Mouse (Mus musculus): ENCODE measurements at regions not wholly inside any gene's neighbourhood (a gene's known extent, or its start where the extent isn't known, plus 50 kb on each side); places are given as distances from the start of the nearest gene placed in this dataset.

DNA sequence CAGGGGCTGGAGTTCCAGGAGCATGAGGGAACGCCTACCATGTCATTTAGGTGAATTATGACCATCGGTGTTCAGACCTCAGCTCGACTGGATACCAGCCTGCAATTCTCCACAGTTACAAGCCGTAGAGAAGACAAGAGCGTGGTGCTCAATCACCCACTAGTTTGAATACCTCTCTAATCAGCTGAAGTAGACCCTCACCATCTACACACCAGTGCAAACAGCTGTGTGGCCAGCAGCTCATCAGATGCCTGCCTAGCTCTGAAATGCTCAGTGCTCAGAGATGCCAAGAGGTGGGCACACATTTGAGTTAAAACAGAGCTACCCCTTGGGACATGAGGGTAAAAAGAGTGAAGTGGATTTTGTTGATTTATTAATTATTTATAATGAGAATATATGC is 660.2 kb downstream of the Magi1 start:
- no peak for DNase-seq (ENCODE audit: low read depth, low spot score)

DNA sequence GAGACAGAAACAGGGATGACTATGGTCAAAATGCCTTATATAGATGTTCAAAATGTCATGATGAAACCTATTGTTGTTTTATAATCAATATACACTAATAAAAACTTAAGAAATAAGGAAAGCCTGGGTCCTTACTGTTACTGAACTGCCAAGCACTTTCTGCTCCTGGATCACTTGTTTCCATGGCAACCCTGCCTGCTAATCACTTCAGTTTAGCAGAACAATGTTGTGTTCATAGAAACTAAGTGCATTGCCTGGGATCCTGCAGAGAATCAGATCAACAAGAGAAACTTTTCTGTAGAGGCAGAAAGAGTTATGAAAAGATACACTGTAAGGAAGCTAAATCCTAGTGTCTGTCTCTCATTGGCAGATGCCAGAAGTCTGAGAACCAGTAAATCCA is 666.8 kb downstream of the Magi1 start:
- peak; percentile 27 for DNase-seq (ENCODE audit: low read depth, low spot score)

DNA sequence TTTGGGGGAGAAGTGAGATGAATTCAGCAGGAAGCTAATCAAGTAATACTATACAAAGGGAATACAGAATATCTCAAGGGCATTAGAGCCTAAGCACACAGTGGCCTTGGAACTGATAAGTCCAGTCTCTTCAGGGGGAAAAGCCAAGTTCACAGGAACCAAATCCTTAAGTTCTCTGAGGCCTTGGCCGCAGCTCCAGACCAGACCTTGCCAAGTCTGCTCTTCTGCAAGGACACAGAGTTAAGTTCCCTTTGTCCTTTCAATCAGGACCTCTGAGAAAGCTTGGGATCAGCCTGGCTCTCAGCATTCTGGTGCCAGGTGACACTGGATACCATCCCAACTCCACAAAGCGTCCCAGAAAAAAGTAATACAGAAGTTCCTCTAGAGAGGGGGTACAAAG is 657.1 kb upstream of the Adamts9 start:
- DNase-seq (ENCODE audit: low read depth, low spot score): no peak

DNA sequence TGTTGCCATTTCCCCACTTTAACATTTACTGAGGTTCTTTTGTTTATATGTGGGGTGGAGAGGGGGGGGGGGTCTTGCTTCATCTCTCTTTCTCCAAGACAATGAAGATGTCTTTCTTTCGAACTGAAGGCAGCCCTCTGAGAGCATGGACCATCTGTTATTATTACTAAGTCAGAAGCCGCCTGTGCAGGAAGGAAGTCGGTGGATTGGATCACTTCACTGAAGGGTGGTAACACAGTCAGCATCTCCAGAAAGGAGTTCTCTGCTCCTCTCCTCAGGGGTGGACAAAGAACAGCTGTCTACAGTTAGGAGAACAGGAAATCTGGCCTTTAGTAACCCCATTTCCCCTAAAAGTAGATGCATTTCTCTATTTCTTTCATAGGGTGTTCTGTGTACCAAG is 656.1 kb upstream of the Adamts9 start:
- DNase-seq (ENCODE audit: low read depth, low spot score): no peak

DNA sequence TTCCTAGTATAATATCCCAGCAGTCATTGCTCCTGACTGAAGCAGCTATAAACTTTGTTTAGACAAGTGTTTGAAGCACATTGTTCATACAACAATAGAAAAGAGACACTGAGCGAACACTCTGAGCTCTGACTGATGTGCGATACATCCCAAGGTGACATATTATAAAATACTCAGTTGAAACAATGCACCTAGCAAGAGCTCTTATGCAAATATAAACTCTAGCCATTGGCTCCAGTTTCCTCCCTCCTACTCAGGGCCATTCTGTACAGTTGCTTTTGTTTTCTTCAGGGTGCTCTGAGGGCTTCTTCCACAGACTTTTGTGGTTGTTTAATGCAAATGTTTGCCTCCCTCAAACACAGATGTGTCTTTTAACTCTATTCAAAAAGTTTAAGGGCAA is 646.6 kb upstream of the Adamts9 start:
- DNase-seq (ENCODE audit: low read depth, low spot score): peak; percentile 62

DNA sequence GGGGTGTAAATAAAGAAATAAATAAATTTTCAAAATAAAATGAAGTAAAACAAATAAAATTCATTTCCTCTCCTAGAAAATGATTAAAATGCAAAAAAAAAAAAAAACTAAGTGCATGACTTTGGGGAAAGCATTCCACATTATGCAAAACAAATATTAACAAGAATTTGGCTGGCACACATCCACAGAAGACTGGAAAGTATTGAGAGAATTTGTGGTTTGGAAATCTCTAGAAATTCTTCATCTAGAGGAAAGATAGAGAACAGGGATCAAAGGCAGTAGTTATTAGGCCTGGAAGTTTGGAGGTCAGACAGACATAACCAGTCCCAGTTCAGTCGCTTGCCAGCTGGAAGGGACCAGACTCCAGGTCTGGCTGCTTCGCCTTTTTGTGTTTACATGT is 643.6 kb upstream of the Adamts9 start:
- no peak for DNase-seq (ENCODE audit: low read depth, low spot score)

DNA sequence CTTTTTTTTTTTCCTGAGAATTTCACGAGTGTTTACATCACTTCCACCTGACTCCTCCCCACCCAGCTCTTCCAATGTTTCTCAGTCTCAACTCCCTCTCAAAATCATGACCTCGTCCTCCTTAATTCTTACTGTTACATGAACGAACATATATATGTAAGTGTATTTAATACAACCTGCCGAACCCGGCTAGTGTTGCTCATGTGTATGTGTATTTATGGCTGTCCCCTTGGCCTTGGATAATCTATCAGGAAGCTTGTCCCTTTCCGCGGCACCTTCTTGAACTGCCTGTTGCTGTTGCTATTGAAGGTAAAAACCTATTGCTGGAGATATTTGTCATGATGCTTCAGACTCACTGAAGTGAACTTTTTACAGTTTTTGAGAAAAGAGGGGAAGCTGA is 637.8 kb upstream of the Adamts9 start:
- DNase-seq (ENCODE audit: low read depth, low spot score): no peak

DNA sequence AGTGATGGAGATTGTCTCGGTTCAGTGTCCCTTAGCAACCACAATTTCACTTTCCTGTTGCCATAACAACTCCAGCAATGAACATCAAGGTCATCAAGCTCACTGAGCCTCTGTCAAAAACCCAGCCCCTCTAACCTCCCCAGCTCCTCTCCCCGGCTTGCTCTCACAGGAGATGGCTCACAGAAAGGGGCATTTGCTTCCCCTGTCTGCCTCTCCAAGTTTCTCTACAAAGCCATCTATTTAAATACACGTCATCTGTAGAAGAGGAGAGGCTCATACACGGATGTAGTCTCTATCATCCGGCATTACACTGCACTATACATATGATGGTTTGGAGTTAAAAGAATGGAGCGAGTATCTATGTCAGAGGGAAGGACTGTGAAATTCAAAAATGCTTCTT is 637.4 kb upstream of the Adamts9 start:
- DNase-seq (ENCODE audit: low read depth, low spot score): no peak

DNA sequence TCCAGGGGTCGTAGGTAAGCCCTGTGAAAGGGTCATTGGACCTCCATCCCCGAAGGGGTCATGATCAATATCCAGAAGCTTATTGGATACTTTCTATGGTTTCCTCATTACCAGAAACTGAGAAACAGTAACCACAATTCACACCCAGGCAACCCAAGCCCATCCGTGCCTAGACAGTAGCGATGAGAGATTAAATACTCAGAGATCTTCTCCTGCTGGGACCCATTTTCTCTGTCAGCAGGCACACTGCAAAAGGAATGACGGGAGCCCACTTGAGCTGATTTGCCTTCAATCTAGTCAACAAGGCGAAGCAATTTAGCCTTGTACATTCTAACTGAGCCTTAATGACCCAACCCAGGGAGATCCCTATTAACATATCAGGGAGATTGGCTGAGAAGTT is 632.0 kb upstream of the Adamts9 start:
- no peak for DNase-seq (ENCODE audit: low read depth, low spot score)

DNA sequence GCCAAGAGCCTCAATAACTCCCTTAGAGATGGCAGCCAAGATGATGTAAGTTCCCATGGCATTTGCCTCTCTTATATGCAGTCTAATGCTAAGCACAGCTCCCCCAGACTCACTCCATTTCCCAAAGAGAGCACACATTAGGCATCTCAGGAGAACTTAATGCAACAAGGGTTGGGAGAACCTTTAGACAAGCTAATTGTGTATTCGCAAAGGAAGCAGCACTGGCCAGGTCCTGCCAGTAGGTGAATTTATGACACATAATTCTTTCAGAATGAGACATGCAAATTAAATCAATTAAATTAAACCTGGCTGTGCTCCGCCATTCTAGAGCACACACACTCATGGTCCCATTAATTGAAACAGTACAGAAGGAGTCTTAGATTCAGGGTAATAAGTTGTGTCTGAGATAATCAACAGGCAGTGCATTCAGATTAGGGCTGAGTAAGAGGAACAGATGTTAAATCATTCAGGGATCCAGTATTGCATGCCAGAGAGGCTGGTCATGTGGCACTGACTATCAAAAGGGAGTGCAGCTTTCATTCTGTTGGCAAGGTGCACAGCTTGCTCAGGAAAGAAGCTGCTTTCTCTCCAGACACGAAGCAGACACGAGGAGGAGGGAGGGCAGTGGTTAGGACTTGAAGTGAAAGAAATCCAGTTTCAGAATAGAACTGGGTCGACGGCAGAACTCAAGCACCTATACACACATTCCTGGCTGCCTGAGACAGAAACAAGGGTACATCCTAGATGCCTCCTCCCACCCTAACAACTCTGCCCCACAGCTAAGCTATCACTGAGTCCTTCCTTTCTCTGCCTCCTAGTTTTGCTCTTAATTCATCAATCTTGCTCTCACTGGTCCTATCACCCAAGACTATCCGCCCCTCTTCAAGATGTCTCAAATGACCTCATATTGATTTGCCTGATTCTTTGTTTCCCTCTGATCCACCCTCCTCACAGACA is 630.7 kb upstream of the Adamts9 start:
- DNase-seq (ENCODE audit: low read depth, low spot score): no peak

DNA sequence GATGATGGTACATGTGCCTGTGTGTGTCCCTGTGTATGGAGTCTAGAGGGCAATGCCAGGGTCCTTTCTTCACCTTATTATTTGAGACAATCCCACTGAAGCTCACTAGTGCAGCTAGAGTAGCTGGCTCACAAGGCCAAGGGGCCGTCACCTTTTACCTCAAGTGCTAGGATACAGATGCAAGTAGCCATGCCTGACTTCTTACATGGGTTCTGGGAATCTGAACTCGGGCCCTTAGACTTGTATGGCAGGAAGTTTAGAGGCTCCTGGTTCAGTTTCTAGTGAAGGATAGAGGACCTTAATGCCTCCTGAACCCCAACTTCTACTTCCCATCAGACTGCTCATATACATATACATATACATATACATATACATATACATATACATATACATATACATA is 626.6 kb upstream of the Adamts9 start:
- DNase-seq (ENCODE audit: low read depth, low spot score): no peak

DNA sequence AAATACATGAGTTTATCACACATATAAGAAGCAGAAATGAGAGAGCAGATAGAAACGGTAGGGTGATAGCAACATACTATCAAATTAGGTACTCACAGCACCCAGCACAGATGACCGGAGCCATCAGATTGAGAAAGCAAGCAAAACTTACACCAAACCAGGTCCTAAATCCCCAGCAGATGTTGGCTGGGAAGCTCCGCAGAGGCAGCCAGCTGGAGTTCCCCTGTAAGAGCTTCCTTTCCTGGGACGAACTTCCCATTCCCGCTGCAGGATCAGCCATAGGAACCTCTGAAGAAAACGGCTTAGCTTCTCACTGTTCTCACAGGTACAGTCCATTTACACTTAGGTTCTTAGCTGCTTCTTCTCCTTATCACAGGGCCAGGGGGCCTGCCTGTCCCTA is 625.9 kb upstream of the Adamts9 start:
- DNase-seq (ENCODE audit: low read depth, low spot score): no peak

DNA sequence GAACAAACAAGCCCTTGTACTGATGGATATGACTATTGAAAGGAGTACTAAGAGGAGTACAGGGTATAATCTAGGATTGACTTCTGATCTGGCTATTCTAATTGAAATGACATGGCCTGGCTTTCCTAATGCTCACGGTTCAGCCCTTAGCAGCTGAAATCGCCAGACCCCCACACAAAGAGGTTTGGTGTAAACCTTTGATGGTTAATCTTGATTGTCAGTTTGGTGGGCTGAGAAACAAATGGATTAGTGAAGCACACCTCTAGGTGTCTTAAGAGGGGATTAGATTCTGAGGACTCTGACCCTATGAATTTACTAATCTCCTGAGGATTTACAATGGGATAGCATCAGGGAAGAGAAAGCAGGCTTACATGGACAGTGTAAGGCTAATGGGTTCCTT is 623.4 kb upstream of the Adamts9 start:
- no peak for DNase-seq (ENCODE audit: low read depth, low spot score)

DNA sequence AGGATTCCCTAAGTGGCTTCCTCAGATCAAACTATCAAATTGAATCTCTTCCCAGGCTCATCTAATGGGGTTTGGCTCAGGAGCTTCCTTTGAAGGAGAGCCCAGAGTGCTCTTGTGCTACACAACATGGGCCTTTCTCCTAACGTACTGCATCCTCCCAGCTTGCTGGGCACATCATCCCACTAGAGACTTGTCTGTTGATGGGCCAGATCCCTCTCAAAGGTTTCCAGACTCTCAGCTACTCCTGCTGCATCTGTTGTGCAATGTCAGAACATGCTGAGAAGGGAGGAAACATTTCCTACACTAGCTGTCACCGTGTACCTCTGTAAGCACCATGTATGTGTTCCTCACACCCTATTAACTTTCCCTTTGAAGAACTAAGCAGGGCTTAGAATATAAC is 605.0 kb upstream of the Adamts9 start:
- no peak for DNase-seq (ENCODE audit: low read depth, low spot score)

DNA sequence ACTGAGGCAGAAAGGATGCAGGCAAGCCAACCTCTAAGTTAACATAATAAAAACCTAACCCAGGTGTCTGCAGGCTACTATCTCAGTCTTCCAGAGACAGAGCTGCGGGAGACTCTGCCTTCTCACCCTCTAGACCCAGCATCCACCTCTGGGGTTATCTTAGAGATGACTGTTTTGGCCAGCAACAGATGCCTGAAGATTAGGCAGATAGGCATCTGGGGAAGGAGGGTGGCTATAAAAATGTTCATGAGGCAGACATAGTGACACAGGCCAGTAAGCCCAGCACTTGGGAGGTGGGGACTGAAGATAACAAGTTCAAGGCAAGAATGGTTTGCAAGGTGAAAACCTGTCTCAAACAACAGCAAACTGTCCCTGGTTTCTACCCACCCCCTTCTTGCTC is 601.0 kb upstream of the Adamts9 start:
- no peak for DNase-seq (ENCODE audit: low read depth, low spot score)

DNA sequence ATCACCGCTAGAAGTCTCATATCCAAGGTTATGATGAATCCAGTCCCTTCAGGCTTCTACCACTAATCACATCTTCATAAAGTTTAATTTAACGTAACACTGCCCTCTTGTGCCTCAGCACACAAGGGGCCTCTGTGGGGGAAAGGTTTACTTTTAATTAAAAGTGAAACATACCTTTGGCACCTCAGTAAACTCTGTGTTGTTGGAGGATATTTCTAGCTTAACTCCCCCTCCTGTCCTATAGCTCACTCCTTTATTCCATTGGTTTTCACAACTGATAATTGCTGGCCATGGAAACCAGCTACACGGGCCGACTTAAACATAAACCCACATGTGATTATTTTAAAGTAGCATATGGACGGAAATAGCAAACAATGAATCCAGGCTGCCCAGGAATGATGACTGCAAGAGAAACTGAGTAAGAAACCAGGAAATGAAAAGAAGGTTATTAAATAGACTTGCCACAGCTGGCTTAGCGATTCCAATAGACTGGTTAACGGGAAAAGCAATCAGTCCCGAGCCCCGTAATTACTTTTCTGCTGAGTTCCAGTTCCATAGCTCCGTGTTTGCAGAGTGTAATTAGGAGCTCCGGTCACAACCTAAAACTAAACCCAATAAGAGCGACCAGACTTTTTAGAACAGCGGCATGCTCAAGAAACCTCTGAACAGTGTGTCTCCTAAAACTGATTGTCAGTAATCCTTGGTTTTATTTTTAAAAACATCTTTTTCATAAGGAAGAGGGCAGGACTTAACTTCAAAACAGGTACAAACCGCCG is 600.2 kb upstream of the Adamts9 start:
- no peak for DNase-seq (ENCODE audit: low read depth, low spot score)

DNA sequence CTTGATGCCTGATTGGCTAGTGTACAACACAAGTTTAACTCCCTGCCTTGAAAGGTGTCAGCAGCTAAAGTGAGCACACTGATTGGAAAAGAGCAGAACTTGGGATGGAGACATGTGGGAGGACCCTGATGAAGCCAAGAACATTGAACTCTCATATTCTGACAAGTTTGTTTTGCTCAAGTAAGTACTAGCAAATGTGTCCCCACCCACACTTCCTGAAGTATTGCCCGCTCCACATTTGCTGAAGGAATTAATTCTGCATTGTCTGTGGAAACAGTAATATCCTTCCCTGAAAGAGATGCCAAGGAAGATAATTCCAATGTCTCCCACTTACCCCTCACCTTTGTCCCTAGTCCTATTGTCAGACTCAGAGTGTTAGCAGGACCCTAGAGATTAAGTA is 596.3 kb upstream of the Adamts9 start:
- DNase-seq (ENCODE audit: low read depth, low spot score): no peak

DNA sequence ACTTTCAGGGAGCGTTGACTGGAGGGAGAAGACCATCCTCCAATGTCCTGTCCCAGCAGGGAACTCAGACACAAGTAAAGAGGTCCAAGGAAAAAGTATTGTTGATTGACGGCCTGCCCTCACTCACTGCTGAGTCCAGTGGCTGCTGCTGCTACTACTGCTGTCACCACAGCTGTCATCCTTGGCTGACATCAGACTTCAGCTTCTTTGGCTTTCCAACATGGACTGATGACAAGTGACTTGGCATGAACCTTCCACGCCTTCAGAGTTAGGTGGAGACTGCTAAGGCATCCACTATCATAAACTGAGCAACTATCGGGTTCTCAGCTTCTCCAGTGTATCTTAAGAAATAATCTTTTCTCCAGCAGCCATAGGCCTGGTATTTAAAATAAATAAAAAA is 595.9 kb upstream of the Adamts9 start:
- DNase-seq (ENCODE audit: low read depth, low spot score): no peak

DNA sequence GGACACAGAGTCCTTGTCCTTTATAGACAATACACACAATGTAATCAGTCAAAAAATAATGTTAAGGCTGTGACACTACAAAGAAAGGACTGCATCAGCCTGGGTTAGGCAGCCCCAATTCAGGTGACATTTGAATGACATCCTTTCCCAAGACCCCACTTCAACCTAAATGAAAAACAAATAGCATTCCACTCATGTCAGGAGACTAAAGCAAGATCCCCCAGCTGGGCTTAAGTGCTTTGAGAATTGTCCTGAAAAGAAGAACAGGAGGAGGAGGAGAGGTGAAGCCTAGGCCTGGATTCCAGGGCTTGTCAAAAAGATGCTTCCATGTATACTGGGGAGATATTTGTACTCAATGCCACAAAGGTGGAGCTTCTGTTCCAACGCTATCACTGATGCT is 594.7 kb upstream of the Adamts9 start:
- no peak for DNase-seq (ENCODE audit: low read depth, low spot score)

DNA sequence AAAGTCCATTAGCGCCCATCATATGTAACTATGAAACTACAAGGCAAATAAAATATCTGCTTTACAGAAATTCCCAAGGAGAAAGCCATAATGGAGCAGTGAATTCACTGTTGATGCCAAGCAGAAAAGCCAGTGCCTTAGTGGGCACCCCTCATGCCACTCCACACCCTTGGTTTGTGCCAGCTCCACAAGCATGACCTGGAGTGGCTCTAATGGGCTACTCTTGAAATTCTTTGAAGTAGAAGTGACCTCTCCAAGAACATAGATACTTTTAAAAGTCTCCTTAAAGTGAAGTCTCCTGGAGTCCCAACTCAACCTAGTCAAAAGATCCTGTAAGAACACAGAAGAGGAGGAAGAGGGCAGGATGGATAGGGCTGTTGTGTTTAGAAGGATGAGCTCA is 593.8 kb upstream of the Adamts9 start:
- DNase-seq (ENCODE audit: low read depth, low spot score): no peak

DNA sequence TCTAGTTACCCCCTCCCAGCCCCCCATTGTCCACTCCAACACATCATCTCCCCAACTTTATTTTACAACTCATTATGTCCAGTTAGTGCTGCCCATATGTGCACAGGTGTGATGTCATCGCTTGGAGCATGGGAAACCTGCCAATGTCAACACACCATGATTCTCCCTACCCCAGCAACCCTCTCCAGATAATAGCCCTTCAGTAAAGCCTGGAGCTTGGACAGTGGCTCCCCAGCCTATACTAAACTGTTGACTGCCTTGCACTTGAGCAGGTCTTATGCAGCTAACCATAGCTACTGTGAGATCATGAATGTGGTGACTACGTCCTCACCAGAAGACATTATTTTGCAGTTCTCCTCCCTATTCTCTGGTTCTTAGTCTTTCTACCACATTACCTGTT is 570.5 kb upstream of the Adamts9 start:
- DNase-seq (ENCODE audit: low read depth, low spot score): no peak

DNA sequence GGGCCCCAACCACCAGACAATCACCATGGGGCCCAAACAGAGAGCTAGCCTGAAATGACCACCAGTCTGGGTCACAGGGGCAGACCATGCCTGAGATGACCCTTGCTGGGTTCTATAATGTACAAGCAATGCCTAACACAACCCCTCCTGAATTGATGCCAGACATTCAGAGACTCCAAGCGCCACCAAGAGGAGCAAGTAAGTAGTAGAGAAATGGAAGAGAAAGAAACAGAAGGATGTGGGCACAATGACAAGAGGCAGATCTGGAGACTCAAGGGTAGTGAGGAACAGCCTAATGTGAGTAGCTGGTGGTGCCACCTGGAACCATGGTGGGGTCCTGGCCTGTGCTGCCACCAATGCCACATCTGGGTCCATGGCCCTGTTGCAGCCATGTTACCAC is 566.6 kb upstream of the Adamts9 start:
- DNase-seq (ENCODE audit: low read depth, low spot score): peak; percentile 20

DNA sequence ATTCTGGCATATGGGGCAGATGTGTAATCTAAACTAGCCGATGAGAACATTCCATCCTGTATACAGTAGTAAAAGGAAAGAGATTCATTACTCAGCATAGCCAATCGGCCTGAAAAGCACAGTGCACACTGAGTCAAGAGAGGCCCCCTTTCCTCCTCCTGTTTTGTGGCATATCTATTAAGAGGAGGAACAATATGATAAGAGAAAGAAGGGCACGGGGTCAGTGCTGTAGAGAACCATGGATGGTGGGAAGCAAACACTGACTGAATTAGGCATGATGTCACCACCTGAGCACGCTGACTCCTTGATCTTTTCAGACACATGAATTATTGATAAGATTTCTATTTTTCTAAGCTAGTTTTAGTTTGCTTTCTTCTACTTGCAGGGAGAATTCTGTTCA is 554.5 kb upstream of the Adamts9 start:
- DNase-seq (ENCODE audit: low read depth, low spot score): no peak
